In the genomic region with DNA sequence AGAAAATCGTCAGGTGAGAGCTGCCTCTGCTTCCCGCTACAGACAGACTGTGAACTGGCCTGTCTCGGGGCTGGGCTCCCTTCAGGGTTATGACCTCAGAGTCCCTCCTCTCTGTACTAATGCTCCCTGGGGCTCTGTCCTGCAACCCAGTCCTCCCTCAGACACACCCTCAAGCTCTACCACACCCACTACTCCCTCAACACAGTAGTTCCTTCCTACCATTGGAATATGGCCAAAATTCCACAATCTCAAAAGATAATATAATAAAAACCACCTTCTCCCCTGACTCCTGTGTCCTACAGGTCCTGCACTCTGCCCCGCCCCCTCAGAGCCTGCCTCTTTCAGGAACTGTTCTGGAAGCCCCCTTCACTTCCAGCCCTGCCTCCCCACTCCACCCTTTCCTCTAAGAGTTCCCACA, we compare ENCODE assay signal across 13 mouse cellular contexts. TPM values are rescaled to one million over a fixed set of nuclear protein-coding genes. Genes with fewer than 3 reads are reported as not detected.
A peak's percentile ranks its signal among the peaks of the same experiment; 100 is the strongest.
DNase-seq lines count a peak whose midpoint lies in the region; ATAC-seq lines count a peak whose summit lies in the region.
"Had no signal": no experiment of that assay in that cellular context is flagged by ENCODE, and none has a peak within 500 bp of the region (broad histone marks: within the 10 kb centered on the region; RNA-seq: fewer than 3 reads in every experiment).

No protein-coding gene starts in this region.

- H3K27ac ChIP-seq in kidney, embryonic 15.5 days: no peak overlapping the region
- no peak overlapping the region for H3K27ac ChIP-seq in intestine, embryonic 14.5 days (ENCODE audit: low read depth)
- H3K27ac ChIP-seq: midbrain, embryonic 15.5 days had no signal

- no peak overlapping the region for H3K4me3 ChIP-seq in kidney, embryonic 15.5 days (replicated peaks)
- H3K4me3 ChIP-seq in intestine, embryonic 14.5 days (ENCODE audit: low read depth, low read length): no peak overlapping the region
- H3K4me3 ChIP-seq: midbrain, embryonic 15.5 days had no signal

- no peaks in the 10 kb centered on the region for H3K27me3 ChIP-seq in kidney, embryonic 15.5 days
- H3K27me3 ChIP-seq in intestine, embryonic 14.5 days (replicated peaks; ENCODE audit: control insufficient read depth, insufficient read depth, low read length): no peaks in the 10 kb centered on the region
- H3K27me3 ChIP-seq: midbrain, embryonic 15.5 days had no signal

- H3K9ac ChIP-seq in kidney, embryonic 15.5 days: no peak overlapping the region
- H3K9ac ChIP-seq in intestine, embryonic 14.5 days (ENCODE audit: low read length): no peak overlapping the region
- H3K9ac ChIP-seq: midbrain, embryonic 15.5 days had no signal

- peaks cover 17% of the 10 kb centered on the region for H3K4me1 ChIP-seq in kidney, embryonic 15.5 days
- peaks cover 18% of the 10 kb centered on the region for H3K4me1 ChIP-seq in intestine, embryonic 14.5 days (replicated peaks; ENCODE audit: control insufficient read depth, insufficient read depth, low read length)
- H3K4me1 ChIP-seq: midbrain, embryonic 15.5 days had no signal

- H3K9me3 ChIP-seq in kidney, embryonic 15.5 days (replicated peaks): no peaks in the 10 kb centered on the region
- no peaks in the 10 kb centered on the region for H3K9me3 ChIP-seq in intestine, embryonic 14.5 days (ENCODE audit: control insufficient read depth, low read length)
- H3K9me3 ChIP-seq: midbrain, embryonic 15.5 days had no signal

- ATAC-seq in kidney, embryonic 15.5 days (replicated peaks; ENCODE audit: low FRiP score): no peak
- peak; percentile 74 for ATAC-seq in intestine, embryonic 14.5 days (replicated peaks; ENCODE audit: low FRiP score, low TSS enrichment, low read depth)
- ATAC-seq: midbrain, embryonic 15.5 days had no signal

- 29% methylated on average over 4 of the region's 4 CpGs for WGBS in kidney, embryonic 15.5 days
- 42% methylated on average over 4 of the region's 4 CpGs for WGBS in intestine, embryonic 14.5 days

- peak; percentile 54 for DNase-seq in kidney, postnatal 10 days
- peak; percentile 38 for DNase-seq in gastrocnemius, postnatal 14 days
- DNase-seq in intestine, embryonic 14.5 days (ENCODE audit: low spot score): no peak
- DNase-seq in skeletal muscle tissue, adult 2 months (ENCODE audit: low read depth, low spot score): peak; percentile 62
- DNase-seq in thymus, adult 18-20 months: no peak
- no peak for DNase-seq in ovary, postnatal 36 days (ENCODE audit: low spot score)
- DNase-seq in urinary bladder, adult 2 months (ENCODE audit: low spot score): no peak
- DNase-seq: embryo, embryonic 11 days; retina, postnatal 1 day; thymus, postnatal 36 days had no signal

- intact Hi-C loops in gastrocnemius, postnatal 14 days (cut with DNase I; ENCODE audit: low total_unique reads): no loop called here

- no peak overlapping the region for H3K4me2 ChIP-seq in kidney, embryonic 15.5 days
- H3K4me2 ChIP-seq in intestine, embryonic 14.5 days (ENCODE audit: low read length): no peak overlapping the region
- H3K4me2 ChIP-seq: midbrain, embryonic 15.5 days had no signal

- H3K36me3 ChIP-seq in kidney, embryonic 15.5 days: no peaks in the 10 kb centered on the region
- no peaks in the 10 kb centered on the region for H3K36me3 ChIP-seq in intestine, embryonic 14.5 days (ENCODE audit: control insufficient read depth, insufficient read depth, low read length)
- H3K36me3 ChIP-seq: midbrain, embryonic 15.5 days had no signal

RNA-seq across cellular contexts. Expression of a gene that starts 45.0 kb away (rescaled TPM):
- 0.73 and 0.87 TPM in 2 replicates for polyA plus RNA-seq in kidney, embryonic 15.5 days (2015; fragmentation: Nextera tagmentation; extraction: Ambion mirVana)
- under 1 TPM; 0.06 to 0.07 TPM for total RNA-seq in gastrocnemius, postnatal 14 days (2021)
- polyA plus RNA-seq in intestine, embryonic 14.5 days (2014; fragmentation: Nextera tagmentation; extraction: Ambion mirVana): 0.98 and 1.9 TPM in 2 replicates
- polyA plus RNA-seq in urinary bladder, adult 2 months (2012; rRNA removed): 0.19 and 0.22 TPM in 2 replicates
- total RNA-seq: hematopoietic stem cell, adult 5-6 weeks had no signal

RNA-seq across cellular contexts. Expression of a gene that starts 56.1 kb away (rescaled TPM):
- 11.9 and 14.3 TPM in 2 replicates for polyA plus RNA-seq in kidney, embryonic 15.5 days (2015; fragmentation: Nextera tagmentation; extraction: Ambion mirVana)
- total RNA-seq in gastrocnemius, postnatal 14 days (2021): 1 to 10 TPM in 1 of 2 experiments, under 1 TPM in 1; 0.71 to 1.3 TPM
- polyA plus RNA-seq in intestine, embryonic 14.5 days (2014; fragmentation: Nextera tagmentation; extraction: Ambion mirVana): 4.0 and 4.9 TPM in 2 replicates
- polyA plus RNA-seq in urinary bladder, adult 2 months (2012; rRNA removed): 0.99 and 1.1 TPM in 2 replicates

Comparison
In these comparisons a context has a peak if more than half of its experiments do, and no peak if none do; other contexts are left out.
1. DNase-seq: peak in kidney, postnatal 10 days (single experiment), gastrocnemius, postnatal 14 days (single experiment) and skeletal muscle tissue, adult 2 months (single experiment); none in intestine, embryonic 14.5 days (single experiment), thymus, adult 18-20 months (0 of 2), ovary, postnatal 36 days (single experiment) and urinary bladder, adult 2 months (single experiment).